Mouse (Mus musculus) C2C12 (cell line): ENCODE measurements at regions not wholly inside any gene's neighbourhood (a gene's known extent, or its start where the extent isn't known, plus 50 kb on each side); places are given as distances from the start of the nearest gene placed in this dataset.

Experiments used
- H3K27me3 ChIP-seq: one replicate; pipeline ENCODE4 v1.6.1; 2011; ENCODE audit not compliant: control insufficient read depth, insufficient read depth, insufficient read length
- H3K36me3 ChIP-seq: one replicate; pipeline ENCODE4 v1.6.1; 2011; ENCODE audit not compliant: control insufficient read depth, insufficient read depth
- H3K4me3 ChIP-seq: one replicate; pipeline ENCODE4 v1.5.1; 2011; ENCODE audit warnings: mild to moderate bottlenecking, control low read depth; ENCODE audit not compliant: poor library complexity, insufficient read depth, severe bottlenecking
- H3K79me2 ChIP-seq: one replicate; pipeline ENCODE4 v1.6.1; 2011; ENCODE audit not compliant: control insufficient read depth, insufficient read depth
- H3K79me3 ChIP-seq: one replicate; pipeline ENCODE4 v1.6.1; 2011; ENCODE audit warnings: low read depth, control low read depth
- H3ac ChIP-seq: one replicate; pipeline ENCODE3; 2011; ENCODE audit warnings: low read depth; ENCODE audit not compliant: control insufficient read depth, insufficient read length
- CEBPB ChIP-seq: IDR thresholded peaks from one replicate; pipeline ENCODE4 v1.6.1; 2011; ENCODE audit warnings: low read depth, mild to moderate bottlenecking, control low read depth, moderate library complexity
- CTCF ChIP-seq: IDR thresholded peaks from one replicate; pipeline ENCODE4 v1.5.1; 2011; ENCODE audit not compliant: control insufficient read depth, insufficient read depth, insufficient read length
- FOSL1 ChIP-seq: IDR thresholded peaks from one replicate; pipeline ENCODE4 v1.8.0; 2011; ENCODE audit warnings: mild to moderate bottlenecking, low read length; ENCODE audit not compliant: poor library complexity, insufficient read depth, severe bottlenecking
- MAX ChIP-seq: IDR thresholded peaks from one replicate; pipeline ENCODE4 v1.6.1; 2011; ENCODE audit warnings: mild to moderate bottlenecking, control low read depth
- MYOD1 ChIP-seq: IDR thresholded peaks from one replicate; pipeline ENCODE4 v1.6.1; 2011; ENCODE audit warnings: low read depth; ENCODE audit not compliant: control insufficient read depth, insufficient read length
- MYOG ChIP-seq: IDR thresholded peaks from one replicate; pipeline ENCODE4 v1.6.1; 2011; ENCODE audit not compliant: control insufficient read depth, insufficient read length; ENCODE audit errors: extremely low read depth
- USF1 ChIP-seq: IDR thresholded peaks from one replicate; pipeline ENCODE4 v1.6.1; 2011; ENCODE audit warnings: low read depth, mild to moderate bottlenecking, control low read depth, moderate library complexity

DNA sequence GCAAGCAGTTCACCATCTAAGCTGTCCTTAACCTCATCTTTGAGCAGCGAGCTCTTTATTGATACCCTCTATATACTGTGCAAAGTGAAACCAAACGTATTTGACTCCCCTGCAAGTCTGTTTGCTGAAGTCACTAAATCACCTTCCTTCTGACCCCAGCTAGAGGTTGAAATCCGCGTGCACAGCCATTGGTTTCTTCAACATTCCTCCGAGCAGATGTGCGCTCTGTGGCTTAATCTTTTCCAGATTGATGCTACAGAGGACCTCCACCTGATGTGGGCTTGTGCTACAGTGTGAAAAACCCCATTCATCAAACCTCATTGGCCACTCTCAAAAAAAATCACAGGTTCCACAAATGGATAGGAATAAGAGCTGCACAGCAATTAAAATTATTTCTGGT is 474.0 kb downstream of the Kcnj2 start:
- H3K36me3 ChIP-seq = no peaks in the 10 kb centered on the region
- no peak overlapping the region for H3ac ChIP-seq
- H3K79me3 ChIP-seq = no peaks in the 10 kb centered on the region
- H3K4me3 ChIP-seq = no peak overlapping the region
- TF ChIP-seq USF1 (no peak), MYOD1 (no peak), FOSL1 (no peak), CTCF (no peak), MAX (no peak), MYOG (no peak), CEBPB (no peak)
- H3K27me3 ChIP-seq = no peaks in the 10 kb centered on the region
- no peaks in the 10 kb centered on the region for H3K79me2 ChIP-seq

DNA sequence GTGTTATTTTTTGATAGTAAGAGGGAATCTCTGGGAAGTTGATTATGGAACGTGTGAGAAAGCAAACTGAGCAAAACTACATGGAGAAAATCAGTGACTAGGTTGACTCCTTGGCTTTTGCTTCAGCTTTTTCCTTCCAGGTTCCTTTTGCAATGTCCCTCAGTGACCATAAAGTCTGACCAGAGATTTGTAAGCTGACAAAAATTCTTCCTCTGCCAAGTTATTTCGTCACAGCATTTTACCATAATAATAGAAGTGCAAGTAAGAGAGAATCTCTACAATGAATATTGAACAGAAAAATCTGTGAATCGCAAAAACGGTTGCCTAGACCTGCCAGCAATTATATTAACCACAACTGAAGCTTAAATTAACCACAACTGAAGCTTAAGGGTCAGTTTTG is 479.3 kb downstream of the Kcnj2 start:
- no peak overlapping the region for H3ac ChIP-seq
- H3K36me3 ChIP-seq = no peaks in the 10 kb centered on the region
- H3K79me2 ChIP-seq = no peaks in the 10 kb centered on the region
- H3K79me3 ChIP-seq = no peaks in the 10 kb centered on the region
- TF ChIP-seq MAX = no peak
- no peak for TF ChIP-seq MYOG
- no peak for TF ChIP-seq FOSL1
- no peak for TF ChIP-seq CTCF
- TF ChIP-seq CEBPB = no peak
- no peak for TF ChIP-seq MYOD1
- TF ChIP-seq USF1 = no peak
- H3K4me3 ChIP-seq = no peak overlapping the region
- no peaks in the 10 kb centered on the region for H3K27me3 ChIP-seq

DNA sequence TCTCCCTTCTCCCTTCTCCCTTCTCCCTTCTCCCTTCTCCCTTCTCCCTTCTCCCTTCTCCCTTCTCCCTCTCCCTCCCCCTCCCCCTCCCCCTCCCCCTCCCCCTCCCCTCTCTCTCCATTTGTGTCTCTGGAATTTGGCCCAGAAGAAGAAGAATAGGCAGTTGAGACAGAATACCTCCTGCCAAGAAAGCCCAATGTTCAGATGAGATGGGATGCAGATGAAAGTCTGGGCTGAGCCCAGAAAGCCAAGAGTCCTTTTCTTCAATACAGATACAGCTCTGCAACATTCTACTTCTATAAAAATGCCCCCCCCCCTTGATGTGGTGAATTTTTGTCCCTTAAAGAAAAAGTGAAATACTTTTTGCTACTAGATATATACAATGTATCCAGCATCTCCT is 489.2 kb downstream of the Kcnj2 start:
- H3K27me3 ChIP-seq = no peaks in the 10 kb centered on the region
- no peaks in the 10 kb centered on the region for H3K79me2 ChIP-seq
- H3K36me3 ChIP-seq = no peaks in the 10 kb centered on the region
- H3K4me3 ChIP-seq = no peak overlapping the region
- H3K79me3 ChIP-seq = no peaks in the 10 kb centered on the region
- no peak for TF ChIP-seq MYOG
- H3ac ChIP-seq = no peak overlapping the region

GRCm38 (mm10) chr11:111555615-111556014 is 489.7 kb downstream of the Kcnj2 start:
- Histone ChIP-seq H3K4me3 (no peak overlapping the region), H3K79me3 (no peaks in the 10 kb centered on the region), H3K36me3 (no peaks in the 10 kb centered on the region), H3K79me2 (no peaks in the 10 kb centered on the region), H3ac (no peak overlapping the region), H3K27me3 (no peaks in the 10 kb centered on the region)
- no peak for TF ChIP-seq CTCF

- Histone ChIP-seq H3K36me3 (no peaks in the 10 kb centered on the region), H3K4me3 (no peak overlapping the region), H3K79me2 (no peaks in the 10 kb centered on the region), H3K27me3 (no peaks in the 10 kb centered on the region), H3ac (no peak overlapping the region), H3K79me3 (no peaks in the 10 kb centered on the region)
- no peak for TF ChIP-seq FOSL1
- no peak for TF ChIP-seq USF1
- TF ChIP-seq MAX = no peak
- no peak for TF ChIP-seq MYOG
- TF ChIP-seq CTCF = no peak
- no peak for TF ChIP-seq MYOD1
- no peak for TF ChIP-seq CEBPB
Measured at GRCm38 (mm10) chr11:111558302-111559140, 492.6 kb downstream of the Kcnj2 start.

DNA sequence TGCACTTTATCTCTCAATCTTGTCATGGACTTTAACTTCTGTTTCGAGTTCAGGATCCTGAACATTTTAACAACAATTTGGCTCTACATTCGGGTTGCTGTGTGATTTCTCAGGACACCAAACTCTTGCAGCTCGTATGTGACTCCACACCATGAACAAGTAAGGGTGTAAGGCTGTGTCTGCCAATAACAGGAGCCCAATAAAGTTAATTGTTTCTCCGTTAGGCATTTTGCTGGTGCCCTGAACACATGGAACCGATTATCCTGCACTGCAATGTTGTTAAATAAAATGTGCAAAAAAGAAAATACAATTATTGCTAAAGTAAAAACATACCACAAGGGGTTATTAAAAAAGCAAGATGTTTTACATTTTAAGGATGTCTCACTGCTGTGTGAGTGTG is 497.2 kb downstream of the Kcnj2 start:
- H3K36me3 ChIP-seq = no peaks in the 10 kb centered on the region
- H3K4me3 ChIP-seq = no peak overlapping the region
- H3K79me2 ChIP-seq = no peaks in the 10 kb centered on the region
- no peak for TF ChIP-seq MAX
- no peak for TF ChIP-seq USF1
- TF ChIP-seq MYOD1 = no peak
- no peak for TF ChIP-seq MYOG
- no peak for TF ChIP-seq CTCF
- H3K79me3 ChIP-seq = no peaks in the 10 kb centered on the region
- H3K27me3 ChIP-seq = no peaks in the 10 kb centered on the region
- no peak overlapping the region for H3ac ChIP-seq
